Mouse (Mus musculus) colon, adult 2 months (tissue): ENCODE results near the gene Ttc28. TPM values are rescaled to one million over a fixed set of nuclear protein-coding genes. Genes with fewer than 3 reads are reported as not detected.

Source experiments
- polyA plus RNA-seq: library from polyadenylated mRNA; depleted of rRNA; stranded (reverse); fragments of >200 nt; gene quantifications from 2 replicates; pipeline ENCODE4 v1.2.3, GENCODE M21; 2012; rRNA removed

Ttc28 gene
- polyA plus RNA-seq: 3.1 and 4.3 TPM in 2 replicates

GRCm38 (mm10) chr5:110879584-110880374 is at the start of gene Ttc28:
TSS of gene Ttc28 (plus strand) at chr5:110879803.

DNA sequence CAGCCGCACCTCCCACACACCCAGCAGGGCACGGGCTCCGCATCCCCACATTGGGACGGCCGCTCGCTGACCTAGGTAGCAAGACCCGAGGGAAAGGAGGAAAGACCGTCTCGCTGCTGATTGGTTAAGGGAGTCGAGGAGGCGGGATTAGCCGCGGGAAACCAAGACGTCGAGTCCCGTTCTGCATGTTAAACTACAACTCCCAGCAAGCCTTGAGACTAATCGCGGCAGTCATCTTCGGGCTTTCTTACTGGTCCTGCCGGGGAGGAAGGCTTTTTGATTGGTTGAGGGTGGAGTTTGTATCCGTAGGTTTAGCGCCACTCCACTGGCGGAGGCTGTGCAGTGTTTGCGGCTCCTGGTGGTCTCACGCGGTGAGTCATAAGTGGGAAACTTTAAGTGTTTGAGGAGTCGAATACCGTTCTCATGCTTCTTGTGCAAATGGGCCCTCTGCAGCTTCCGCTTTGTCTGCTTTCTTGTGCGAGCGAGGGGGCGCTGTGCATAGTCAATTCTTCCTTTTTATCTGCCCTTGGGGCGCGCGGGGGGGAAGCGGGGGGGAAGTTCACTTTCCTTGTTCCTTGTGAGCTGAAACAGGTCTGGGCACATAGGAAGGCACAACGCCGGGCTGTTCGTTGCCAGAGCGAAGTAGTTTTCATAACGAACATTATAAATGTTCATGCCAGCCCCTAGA is 39.8 kb upstream of the Ttc28 start, which contains the start of the genes Hscb and Chek2:
TSS of gene Hscb (minus strand) at position 100 of the 688 bp plus-strand sequence.
TSS of gene Chek2 (plus strand) at position 302 of the 688 bp plus-strand sequence.

DNA sequence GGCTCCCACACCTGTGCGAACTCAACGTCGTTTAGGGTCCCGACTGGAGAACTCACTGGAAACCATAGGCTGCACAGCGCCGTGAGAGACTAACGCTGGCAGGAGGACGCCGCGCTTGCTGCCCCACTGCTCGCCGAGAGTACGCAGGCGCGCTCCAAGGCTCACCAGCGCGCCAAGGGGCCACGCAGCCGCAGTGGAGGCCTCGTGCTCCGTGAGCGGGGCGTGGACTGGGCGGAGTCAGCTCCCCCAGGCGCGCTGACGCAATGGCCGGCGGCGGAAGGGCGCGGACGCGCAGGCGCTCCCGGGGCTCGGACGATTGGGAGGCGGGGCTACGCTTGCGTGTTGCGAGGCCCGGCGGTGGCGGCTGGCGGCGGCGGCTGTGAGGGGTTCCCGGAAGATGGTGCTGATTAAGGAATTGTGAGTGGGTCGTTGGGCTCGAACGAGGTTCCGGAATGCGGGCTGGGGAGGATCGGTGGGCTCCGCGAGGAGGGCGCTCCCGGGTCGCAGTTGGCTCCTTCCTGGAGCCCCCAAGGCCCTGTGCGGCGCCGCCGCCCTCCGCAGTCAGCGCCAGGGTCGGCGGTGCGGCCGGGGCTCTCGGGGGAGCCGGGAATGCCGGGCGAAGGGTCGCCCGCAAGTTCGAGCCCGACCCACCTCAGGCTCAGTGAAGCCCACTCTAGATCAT is 451.0 kb downstream of the Ttc28 start, which contains the start of gene Pitpnb:
TSS of gene Pitpnb (plus strand) at position 347 of the 682 bp plus-strand sequence.

Other genes starting within 250 kb of the Ttc28 start
- gene Noc4l, start 226.4 kb upstream of the Ttc28 start, polyA plus RNA-seq: 47.8 and 56.4 TPM in 2 replicates
- gene Ddx51, start 226.4 kb upstream of the Ttc28 start, polyA plus RNA-seq: 9.7 and 12.4 TPM in 2 replicates
- 44.8 and 64.9 TPM in 2 replicates for gene Ep400, start 109.1 kb upstream of the Ttc28 start, polyA plus RNA-seq
- 22.3 and 22.5 TPM in 2 replicates for gene Pus1, start 99.1 kb upstream of the Ttc28 start, polyA plus RNA-seq
- 41.9 and 43.3 TPM in 2 replicates for gene Ulk1, start 69.7 kb upstream of the Ttc28 start, polyA plus RNA-seq
- 19.3 and 24.9 TPM in 2 replicates for gene Hscb, start 40.0 kb upstream of the Ttc28 start, polyA plus RNA-seq
- 7.1 and 9.2 TPM in 2 replicates for gene Chek2, start 39.8 kb upstream of the Ttc28 start, polyA plus RNA-seq